Mouse (Mus musculus) brain, embryonic 18.5 days (tissue): ENCODE results near the gene Hs2st1.

Source experiments
- DNase-seq: peaks from one replicate; pipeline ENCODE4 v3.0.0-alpha.2; 2012; ENCODE audit warnings: low read depth, low spot score

The Hs2st1 gene

GRCm38 (mm10) chr3:144446081-144446634, 123.8 kb downstream of the Hs2st1 start:
- DNase-seq, result no peak

- DNase-seq, result no peak
These were observed 132.0 kb downstream of the Hs2st1 start for GRCm38 (mm10) chr3:144437871-144438398.

- no peak for DNase-seq
These were observed 133.9 kb downstream of the Hs2st1 start for GRCm38 (mm10) chr3:144436076-144436475.

- no peak for DNase-seq
These were observed 134.7 kb downstream of the Hs2st1 start for GRCm38 (mm10) chr3:144435281-144435680.

GRCm38 (mm10) chr3:144434276-144434675, 135.7 kb downstream of the Hs2st1 start:
- no peak for DNase-seq

- DNase-seq, result no peak
These were observed 136.9 kb downstream of the Hs2st1 start for GRCm38 (mm10) chr3:144433039-144433438.

GRCm38 (mm10) chr3:144432143-144432577, 137.8 kb downstream of the Hs2st1 start:
- DNase-seq, result no peak

GRCm38 (mm10) chr3:144428514-144429431, 141.2 kb downstream of the Hs2st1 start:
- no peak for DNase-seq

- DNase-seq, result no peak
These were observed 144.9 kb downstream of the Hs2st1 start for GRCm38 (mm10) chr3:144425041-144425448.

GRCm38 (mm10) chr3:144421404-144422180, 148.4 kb downstream of the Hs2st1 start:
- DNase-seq, result no peak

GRCm38 (mm10) chr3:144413821-144414220, 156.2 kb downstream of the Hs2st1 start:
- no peak for DNase-seq

- no peak for DNase-seq
These were observed 157.3 kb downstream of the Hs2st1 start for GRCm38 (mm10) chr3:144412538-144413272.

- DNase-seq, result no peak
These were observed 158.2 kb downstream of the Hs2st1 start for GRCm38 (mm10) chr3:144411650-144412278.

- no peak for DNase-seq
These were observed 158.9 kb downstream of the Hs2st1 start for GRCm38 (mm10) chr3:144411051-144411542.

- no peak for DNase-seq
These were observed 161.0 kb downstream of the Hs2st1 start for GRCm38 (mm10) chr3:144408953-144409352.

- no peak for DNase-seq
These were observed 164.7 kb downstream of the Hs2st1 start for GRCm38 (mm10) chr3:144405331-144405730.

GRCm38 (mm10) chr3:144401292-144401691, 168.7 kb downstream of the Hs2st1 start:
- DNase-seq, result no peak

GRCm38 (mm10) chr3:144400870-144401269, 169.1 kb downstream of the Hs2st1 start:
- no peak for DNase-seq

GRCm38 (mm10) chr3:144400374-144400773, 169.6 kb downstream of the Hs2st1 start:
- no peak for DNase-seq

GRCm38 (mm10) chr3:144399358-144400096, 170.5 kb downstream of the Hs2st1 start:
- peak; percentile 63 for DNase-seq
